Comparison of ENCODE assay signal across 26 mouse cellular contexts in genomic region chr13:30364780-30365179, GRCm38 (mm10). TPM values are rescaled to one million over a fixed set of nuclear protein-coding genes. Genes with fewer than 3 reads are reported as not detected.
A peak's percentile ranks its signal among the peaks of the same experiment; 100 is the strongest.
DNase-seq lines count a peak whose midpoint lies in the region; ATAC-seq and TF ChIP-seq lines count a peak whose summit lies in the region.
"Had no signal": no experiment of that assay in that cellular context is flagged by ENCODE, and none has a peak within 500 bp of the region (broad histone marks: within the 10 kb centered on the region; RNA-seq: fewer than 3 reads in every experiment).

No protein-coding gene starts in this region.

- DNase-seq in kidney, adult 2 months, result no peak
- DNase-seq in kidney, adult 9 months, result no peak
- DNase-seq in kidney, postnatal 14 days, result no peak
- no peak for DNase-seq in lung, postnatal 0 days (ENCODE audit: low spot score)
- no peak for DNase-seq in lung, postnatal 14 days
- DNase-seq: adrenal gland, adult 2 months; B cell, adult 2 months; cerebellum, adult 11-12 months; cerebellum, adult 8-10 months; cerebellum, postnatal 10 days; cerebellum, postnatal 36 days; gastrocnemius, postnatal 36 days; heart, postnatal 36 days had no signal

- H3K4me3 ChIP-seq in kidney, adult 2 months (ENCODE audit: insufficient read depth, low read depth, low read length), result no peak overlapping the region
- no peak overlapping the region for H3K4me3 ChIP-seq in kidney, embryonic 16.5 days (ENCODE audit: low read length)
- H3K4me3 ChIP-seq in lung, postnatal 0 days (ENCODE audit: low read depth, low read length), result no peak overlapping the region
- H3K4me3 ChIP-seq in brown adipose tissue, adult 24 weeks (ENCODE audit: insufficient read depth, low read depth, low read length), result no peak overlapping the region
- H3K4me3 ChIP-seq: embryonic facial prominence, embryonic 10.5 days; embryonic facial prominence, embryonic 13.5 days; erythroblast, embryonic 14.5 days; forebrain, embryonic 12.5 days; forebrain, embryonic 15.5 days; hindbrain, embryonic 10.5 days; hindbrain, embryonic 13.5 days had no signal

- no peaks in the 10 kb centered on the region for H3K36me3 ChIP-seq in kidney, adult 2 months (ENCODE audit: control insufficient read depth, insufficient read depth, low read length)
- H3K36me3 ChIP-seq in kidney, embryonic 16.5 days (ENCODE audit: insufficient read depth, low read length), result no peaks in the 10 kb centered on the region
- H3K36me3 ChIP-seq in lung, postnatal 0 days (ENCODE audit: insufficient read depth, low read length), result no peaks in the 10 kb centered on the region
- H3K36me3 ChIP-seq: embryonic facial prominence, embryonic 10.5 days; embryonic facial prominence, embryonic 13.5 days; forebrain, embryonic 12.5 days; forebrain, embryonic 15.5 days; G1E; hindbrain, embryonic 10.5 days; hindbrain, embryonic 13.5 days had no signal

- H3K4me2 ChIP-seq in kidney, embryonic 16.5 days (replicated peaks; ENCODE audit: low read depth, low read length), result no peak overlapping the region
- H3K4me2 ChIP-seq in lung, postnatal 0 days (replicated peaks; ENCODE audit: low read depth, low read length), result no peak overlapping the region
- H3K4me2 ChIP-seq: embryonic facial prominence, embryonic 13.5 days; forebrain, embryonic 12.5 days; forebrain, embryonic 15.5 days; heart, embryonic 11.5 days; hindbrain, embryonic 13.5 days had no signal

- no peak for TF ChIP-seq CTCF in kidney, adult 2 months (conservative IDR thresholded peaks at IDR 0.05; ENCODE audit: insufficient read depth, insufficient read length, low read depth, low read length)
- no peak for TF ChIP-seq CTCF in lung, postnatal 0 days (IDR thresholded peaks at IDR 0.05)

- H3K9ac ChIP-seq in kidney, embryonic 16.5 days (replicated peaks; ENCODE audit: low read length), result no peak overlapping the region
- H3K9ac ChIP-seq in lung, postnatal 0 days (replicated peaks; ENCODE audit: low read depth), result no peak overlapping the region
- H3K9ac ChIP-seq: embryonic facial prominence, embryonic 13.5 days; forebrain, embryonic 12.5 days; forebrain, embryonic 15.5 days; hindbrain, embryonic 13.5 days had no signal

- WGBS in kidney, adult 2 months, result 65% methylated on average over 9 of the region's 9 CpGs
- WGBS in kidney, embryonic 16.5 days, result 61% methylated on average over 9 of the region's 9 CpGs
- WGBS in lung, postnatal 0 days, result 76% methylated on average over 9 of the region's 9 CpGs

- no peaks in the 10 kb centered on the region for H3K27me3 ChIP-seq in kidney, adult 2 months (replicated peaks; ENCODE audit: control insufficient read depth, insufficient read depth, low read length)
- H3K27me3 ChIP-seq in kidney, embryonic 16.5 days (ENCODE audit: insufficient read depth, low read length), result no peaks in the 10 kb centered on the region
- H3K27me3 ChIP-seq in lung, postnatal 0 days (replicated peaks; ENCODE audit: insufficient read depth, low read length), result no peaks in the 10 kb centered on the region
- H3K27me3 ChIP-seq: CH12.LX; embryonic facial prominence, embryonic 13.5 days; forebrain, embryonic 12.5 days; forebrain, embryonic 15.5 days; hindbrain, embryonic 13.5 days had no signal

- H3K27ac ChIP-seq in kidney, adult 2 months (ENCODE audit: insufficient read depth, low read depth, low read length), result peak overlapping the region; percentile 34
- H3K27ac ChIP-seq in kidney, embryonic 16.5 days (ENCODE audit: low read length), result peak overlapping the region; percentile 51; the same call in 1 of the 2 replicates
- H3K27ac ChIP-seq in lung, postnatal 0 days (ENCODE audit: low read length), result peak overlapping the region; percentile 38; the same call in 1 of the 2 replicates
- 0 out of 2 replicates have a peak overlapping the region, but pooled peaks have one; percentile 23 for H3K27ac ChIP-seq in brown adipose tissue, adult 24 weeks (replicated peaks; ENCODE audit: low read depth, low read length)
- H3K27ac ChIP-seq: embryonic facial prominence, embryonic 10.5 days; embryonic facial prominence, embryonic 13.5 days; forebrain, embryonic 12.5 days; forebrain, embryonic 15.5 days; hindbrain, embryonic 10.5 days; hindbrain, embryonic 13.5 days had no signal

- H3K9me3 ChIP-seq in kidney, embryonic 16.5 days (ENCODE audit: low read length), result no peaks in the 10 kb centered on the region
- no peaks in the 10 kb centered on the region for H3K9me3 ChIP-seq in lung, postnatal 0 days (ENCODE audit: low read length)
- H3K9me3 ChIP-seq: embryonic facial prominence, embryonic 13.5 days; forebrain, embryonic 12.5 days; forebrain, embryonic 15.5 days; G1E; hindbrain, embryonic 10.5 days; hindbrain, embryonic 13.5 days had no signal

- TF ChIP-seq EP300 in lung, postnatal 0 days (IDR thresholded peaks at IDR 0.05), result no peak

- ATAC-seq in kidney, embryonic 16.5 days (ENCODE audit: low FRiP score, low TSS enrichment), result no peak
- ATAC-seq in lung, postnatal 0 days, result no peak
- ATAC-seq: forebrain, embryonic 15.5 days; hindbrain, embryonic 16.5 days had no signal

- peaks cover 7% of the 10 kb centered on the region; the same call in 1 of the 2 replicates for H3K4me1 ChIP-seq in kidney, adult 2 months (ENCODE audit: control insufficient read depth, insufficient read depth, low read length)
- H3K4me1 ChIP-seq in kidney, embryonic 16.5 days (ENCODE audit: insufficient read depth, low read length), result peaks cover 36% of the 10 kb centered on the region
- no peaks in the 10 kb centered on the region for H3K4me1 ChIP-seq in lung, postnatal 0 days (ENCODE audit: insufficient read depth, low read depth, low read length)
- no peaks in the 10 kb centered on the region; the same call in 1 of the 2 replicates for H3K4me1 ChIP-seq in brown adipose tissue, adult 24 weeks (ENCODE audit: control insufficient read depth, insufficient read depth, insufficient read length, low read length)
- H3K4me1 ChIP-seq: embryonic facial prominence, embryonic 13.5 days; forebrain, embryonic 12.5 days; hindbrain, embryonic 10.5 days; hindbrain, embryonic 13.5 days had no signal

- TF ChIP-seq POLR2A in kidney, adult 2 months (IDR thresholded peaks at IDR 0.05; ENCODE audit: low read depth, low read length), result no peak

RNA-seq across cellular contexts. Expression of gene Agtr1a, which starts 28.5 kb away (rescaled TPM):
- polyA plus RNA-seq in kidney, adult 2 months (2012; rRNA removed), result 73.4 and 83.4 TPM in 2 replicates
- 15.0 and 16.3 TPM in 2 replicates for polyA plus RNA-seq in kidney, embryonic 16.5 days (2015; fragmentation: Nextera tagmentation; extraction: Ambion mirVana)
- 8.3 and 9.8 TPM in 2 replicates for polyA plus RNA-seq in lung, postnatal 0 days (2015; fragmentation: Nextera tagmentation; extraction: Ambion mirVana)
- 2.1 and 5.4 TPM in 2 replicates for polyA plus RNA-seq in brown adipose tissue, adult 24 weeks (2012; ENCODE audit: insufficient read depth, insufficient read length, missing spikeins)
- polyA plus RNA-seq: erythroblast, embryonic 14.5 days; G1E had no signal
